ENCODE assay signal across 15 mouse cellular contexts in the genomic region with DNA sequence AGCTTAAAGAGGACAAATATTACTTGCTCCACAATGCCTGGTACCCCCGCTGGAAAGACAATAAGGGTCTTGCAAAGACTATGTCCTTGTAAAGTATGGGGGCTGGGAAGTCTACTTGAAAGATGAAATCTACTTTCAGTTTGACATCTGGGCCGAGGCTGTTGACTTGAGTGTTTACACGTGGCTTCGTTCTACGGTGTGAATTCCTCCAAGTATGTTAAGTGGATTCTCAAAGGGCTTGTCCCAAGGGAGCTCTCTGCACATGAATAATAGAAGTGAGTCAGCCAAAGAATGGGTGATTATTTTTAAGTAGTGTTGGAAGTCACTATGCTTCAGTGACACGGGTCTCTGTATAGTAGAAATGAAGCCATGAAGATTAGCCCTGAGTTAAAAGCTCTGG. TPM values are rescaled to one million over a fixed set of nuclear protein-coding genes. Genes with fewer than 3 reads are reported as not detected.
A peak's percentile ranks its signal among the peaks of the same experiment; 100 is the strongest.
DNase-seq lines count a peak whose midpoint lies in the region; ATAC-seq and TF ChIP-seq lines count a peak whose summit lies in the region.
"Had no signal": no experiment of that assay in that cellular context is flagged by ENCODE, and none has a peak within 500 bp of the region (broad histone marks: within the 10 kb centered on the region; RNA-seq: fewer than 3 reads in every experiment).

No protein-coding gene starts in this region.

- H3K9me3 ChIP-seq in lung, embryonic 14.5 days (ENCODE audit: low read depth, low read length), result no peaks in the 10 kb centered on the region
- no peaks in the 10 kb centered on the region for H3K9me3 ChIP-seq in embryonic facial prominence, embryonic 14.5 days (ENCODE audit: control insufficient read depth, low read length)
- no peaks in the 10 kb centered on the region for H3K9me3 ChIP-seq in lung, embryonic 15.5 days
- H3K9me3 ChIP-seq in hindbrain, embryonic 16.5 days (ENCODE audit: control insufficient read depth, low read length), result no peaks in the 10 kb centered on the region
- H3K9me3 ChIP-seq: hindbrain, embryonic 10.5 days; liver, embryonic 13.5 days; midbrain, embryonic 12.5 days; neural tube, embryonic 13.5 days; stomach, embryonic 15.5 days had no signal

- no peaks in the 10 kb centered on the region for H3K27me3 ChIP-seq in lung, embryonic 14.5 days (ENCODE audit: insufficient read depth, low read length)
- no peaks in the 10 kb centered on the region for H3K27me3 ChIP-seq in embryonic facial prominence, embryonic 14.5 days (replicated peaks; ENCODE audit: control insufficient read depth, insufficient read depth, low read length)
- H3K27me3 ChIP-seq in lung, embryonic 15.5 days, result no peaks in the 10 kb centered on the region
- H3K27me3 ChIP-seq in splenic B cell, adult 2 months (ENCODE audit: control insufficient read depth, insufficient read depth, low read length, poor library complexity, severe bottlenecking), result no peaks in the 10 kb centered on the region
- no peaks in the 10 kb centered on the region for H3K27me3 ChIP-seq in hindbrain, embryonic 16.5 days (replicated peaks; ENCODE audit: control insufficient read depth, insufficient read depth, low read length)
- H3K27me3 ChIP-seq: liver, embryonic 13.5 days; midbrain, embryonic 12.5 days; stomach, embryonic 15.5 days had no signal

- peak overlapping the region; percentile 81 for H3K27ac ChIP-seq in lung, embryonic 14.5 days (ENCODE audit: low read depth)
- H3K27ac ChIP-seq in embryonic facial prominence, embryonic 14.5 days (replicated peaks; ENCODE audit: low read depth, low read length), result no peak overlapping the region
- peak overlapping the region; percentile 69 for H3K27ac ChIP-seq in lung, embryonic 15.5 days
- no peak overlapping the region for H3K27ac ChIP-seq in hindbrain, embryonic 16.5 days (ENCODE audit: low read depth, low read length)
- H3K27ac ChIP-seq: hindbrain, embryonic 10.5 days; liver, embryonic 13.5 days; midbrain, embryonic 12.5 days; neural tube, embryonic 13.5 days; stomach, embryonic 15.5 days had no signal

- H3K36me3 ChIP-seq in lung, embryonic 14.5 days (ENCODE audit: insufficient read depth), result no peaks in the 10 kb centered on the region
- H3K36me3 ChIP-seq in embryonic facial prominence, embryonic 14.5 days (ENCODE audit: control insufficient read depth, insufficient read depth, low read length), result no peaks in the 10 kb centered on the region
- no peaks in the 10 kb centered on the region for H3K36me3 ChIP-seq in lung, embryonic 15.5 days
- H3K36me3 ChIP-seq in splenic B cell, adult 2 months (ENCODE audit: control insufficient read depth, insufficient read depth, low read length, poor library complexity, severe bottlenecking), result no peaks in the 10 kb centered on the region
- H3K36me3 ChIP-seq in hindbrain, embryonic 16.5 days (ENCODE audit: control insufficient read depth, insufficient read depth, low read length), result no peaks in the 10 kb centered on the region
- H3K36me3 ChIP-seq: hindbrain, embryonic 10.5 days; liver, embryonic 13.5 days; midbrain, embryonic 12.5 days; neural tube, embryonic 13.5 days; stomach, embryonic 15.5 days had no signal

- 19% methylated on average over 6 of the region's 6 CpGs for WGBS in lung, embryonic 14.5 days
- 60% methylated on average over 6 of the region's 6 CpGs for WGBS in embryonic facial prominence, embryonic 14.5 days
- whole genome bisulfite sequencing in lung, embryonic 15.5 days, result 25% methylated on average over 6 of the region's 6 CpGs
- 78% methylated on average over 6 of the region's 6 CpGs for WGBS in hindbrain, embryonic 16.5 days

- TF ChIP-seq CTCF in lung, embryonic 14.5 days (IDR thresholded peaks at IDR 0.05; ENCODE audit: low read depth), result no peak

- peaks cover 26% of the 10 kb centered on the region for H3K4me1 ChIP-seq in lung, embryonic 14.5 days (ENCODE audit: insufficient read depth)
- H3K4me1 ChIP-seq in embryonic facial prominence, embryonic 14.5 days (ENCODE audit: control insufficient read depth, insufficient read depth, low read length), result peaks cover 20% of the 10 kb centered on the region; the same call in 1 of the 2 replicates
- peaks cover 49% of the 10 kb centered on the region for H3K4me1 ChIP-seq in lung, embryonic 15.5 days
- H3K4me1 ChIP-seq in hindbrain, embryonic 16.5 days (ENCODE audit: control insufficient read depth, insufficient read depth, low read depth, low read length), result peaks cover 2% of the 10 kb centered on the region; the same call in 1 of the 2 replicates
- H3K4me1 ChIP-seq: stomach, embryonic 15.5 days had no signal

- peak overlapping the region; percentile 2 for H3K4me2 ChIP-seq in lung, embryonic 14.5 days
- H3K4me2 ChIP-seq in embryonic facial prominence, embryonic 14.5 days (ENCODE audit: low read depth, low read length), result no peak overlapping the region
- peak overlapping the region; percentile 10 for H3K4me2 ChIP-seq in lung, embryonic 15.5 days
- no peak overlapping the region for H3K4me2 ChIP-seq in hindbrain, embryonic 16.5 days (ENCODE audit: low read length)
- H3K4me2 ChIP-seq: liver, embryonic 13.5 days; midbrain, embryonic 12.5 days; neural tube, embryonic 13.5 days; stomach, embryonic 15.5 days had no signal

- H3K4me3 ChIP-seq in lung, embryonic 14.5 days (ENCODE audit: low read depth, low read length), result no peak overlapping the region
- no peak overlapping the region for H3K4me3 ChIP-seq in embryonic facial prominence, embryonic 14.5 days (ENCODE audit: low read depth, low read length)
- no peak overlapping the region for H3K4me3 ChIP-seq in lung, embryonic 15.5 days
- no peak overlapping the region for H3K4me3 ChIP-seq in hindbrain, embryonic 16.5 days (ENCODE audit: low read length)
- H3K4me3 ChIP-seq: erythroblast, embryonic 14.5 days; hindbrain, embryonic 10.5 days; liver, embryonic 13.5 days; midbrain, embryonic 12.5 days; neural tube, embryonic 13.5 days; stomach, embryonic 15.5 days had no signal

- peak; percentile 82 for DNase-seq in lung, embryonic 14.5 days
- no peak for DNase-seq in lung, postnatal 14 days
- peak; percentile 75 for DNase-seq in embryonic facial prominence, embryonic 14.5 days (ENCODE audit: low spot score)
- DNase-seq in splenic B cell, adult 2 months (ENCODE audit: low read depth, low spot score), result peak; percentile 13
- no peak for DNase-seq in cerebellum, adult 9-11 months
- DNase-seq: cerebellum, postnatal 25 days; liver, embryonic 13.5 days had no signal

- no peak for ATAC-seq in lung, embryonic 14.5 days (ENCODE audit: insufficient read depth)
- ATAC-seq in embryonic facial prominence, embryonic 14.5 days (ENCODE audit: low read depth), result no peak
- no peak for ATAC-seq in lung, embryonic 15.5 days (ENCODE audit: borderline replicate concordance, extremely low read depth, low FRiP score, low TSS enrichment)
- ATAC-seq in hindbrain, embryonic 16.5 days, result no peak
- ATAC-seq: intestine, postnatal 0 days had no signal

- H3K9ac ChIP-seq in lung, embryonic 14.5 days, result no peak overlapping the region
- H3K9ac ChIP-seq in embryonic facial prominence, embryonic 14.5 days (ENCODE audit: low read depth, low read length), result no peak overlapping the region
- no peak overlapping the region for H3K9ac ChIP-seq in lung, embryonic 15.5 days
- no peak overlapping the region for H3K9ac ChIP-seq in hindbrain, embryonic 16.5 days (ENCODE audit: low read depth, low read length)
- H3K9ac ChIP-seq: liver, embryonic 13.5 days; midbrain, embryonic 12.5 days; neural tube, embryonic 13.5 days; stomach, embryonic 15.5 days had no signal

RNA-seq across cellular contexts. Expression of gene Hmgcll1, which starts 11.0 kb away (rescaled TPM):
- 9.3 and 9.5 TPM in 2 replicates for polyA plus RNA-seq in lung, embryonic 14.5 days (2014; fragmentation: Nextera tagmentation; extraction: Ambion mirVana)
- 2.9 and 3.9 TPM in 2 replicates for polyA plus RNA-seq in embryonic facial prominence, embryonic 14.5 days (2014; fragmentation: Nextera tagmentation; extraction: Ambion mirVana)
- 8.8 and 9.9 TPM in 2 replicates for polyA plus RNA-seq in lung, embryonic 15.5 days (2015; fragmentation: Nextera tagmentation; extraction: Ambion mirVana)
- polyA plus RNA-seq in hindbrain, embryonic 16.5 days (2015; fragmentation: Nextera tagmentation; extraction: Ambion mirVana), result 22.8 and 22.9 TPM in 2 replicates
- polyA plus RNA-seq: erythroblast, embryonic 14.5 days had no signal

Comparison
In these comparisons a context has a peak if more than half of its experiments do, and no peak if none do; other contexts are left out.
1. DNase-seq: peak in lung, embryonic 14.5 days (single experiment), embryonic facial prominence, embryonic 14.5 days (single experiment) and splenic B cell, adult 2 months (single experiment); none in lung, postnatal 14 days (single experiment) and cerebellum, adult 9-11 months (single experiment).
2. H3K27ac ChIP-seq: peak in lung, embryonic 14.5 days (single experiment) and lung, embryonic 15.5 days (single experiment); none in embryonic facial prominence, embryonic 14.5 days (single experiment) and hindbrain, embryonic 16.5 days (single experiment).
3. H3K4me2 ChIP-seq: peak in lung, embryonic 14.5 days (single experiment) and lung, embryonic 15.5 days (single experiment); none in embryonic facial prominence, embryonic 14.5 days (single experiment) and hindbrain, embryonic 16.5 days (single experiment).